Mouse (Mus musculus) C3H10T1/2 (cell line): ENCODE measurements around the gene Mrps25. TPM values are rescaled to one million over a fixed set of nuclear protein-coding genes. Genes with fewer than 3 reads are reported as not detected.

Experiments
- polyA plus RNA-seq, 2 experiments: library from polyadenylated mRNA; unstranded; fragments of >200 nt; fragmentation: generic; extraction: Trizol; gene quantifications; one replicate each; pipeline ENCODE4 v1.2.1; 2012; ENCODE audit warnings: missing spikeins in 2 of 2

Gene Mrps25
- 10 to 100 TPM; 66.3 to 71.6 TPM for polyA plus RNA-seq

DNA sequence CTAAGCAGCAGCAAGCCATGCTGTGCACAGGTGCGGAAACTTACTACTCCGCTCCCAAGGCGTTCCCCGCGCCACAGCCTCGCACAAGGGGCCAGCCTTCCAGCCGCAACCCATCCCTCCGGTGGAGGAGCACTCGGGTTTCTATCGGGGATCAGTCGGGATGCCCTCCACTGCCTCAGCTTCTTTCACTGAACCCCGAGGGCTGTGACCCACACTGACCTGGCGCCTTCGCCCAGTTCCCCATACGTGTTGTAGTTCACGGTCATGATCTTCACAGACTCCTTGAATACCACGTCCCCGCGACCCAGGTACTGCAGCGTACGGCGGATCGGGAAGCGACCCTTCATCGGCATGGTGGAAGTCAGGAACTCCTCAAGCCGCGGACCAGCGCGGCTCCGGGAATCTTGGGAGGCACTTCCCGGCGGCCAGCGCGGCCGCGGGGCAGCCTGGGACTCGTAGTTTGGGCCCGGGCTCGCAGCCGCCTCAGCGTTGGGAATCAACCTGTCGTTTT lies at the start of gene Mrps25:
Gene Mrps25 (minus strand): TSS at position 413 of the 511 bp plus-strand sequence.

GRCm38 (mm10) chr6:92214773-92215449 lies 31.1 kb upstream of the Mrps25 start, which contains the start of gene Rbsn:
Rbsn (minus strand) TSS chr6:92214925.

Other genes starting within 250 kb of the Mrps25 start
- under 1 TPM in 1 of 2 experiments, not detected in 1; 0.04 TPM for gene Fgd5, start 205.2 kb downstream of the Mrps25 start, polyA plus RNA-seq
- 1 to 10 TPM in 1 of 2 experiments, under 1 TPM in 1; 0.37 to 3.3 TPM for gene Nr2c2, start 92.6 kb downstream of the Mrps25 start, polyA plus RNA-seq
- 10 to 100 TPM in 1 of 2 experiments, 1 to 10 TPM in 1; 1.1 to 10.6 TPM for gene Rbsn, start 30.9 kb upstream of the Mrps25 start, polyA plus RNA-seq
- gene Trh, start 60.6 kb upstream of the Mrps25 start, polyA plus RNA-seq = not detected